Mouse (Mus musculus) liver, postnatal 0 days (tissue): ENCODE measurements at regions not wholly inside any gene's neighbourhood (a gene's known extent, or its start where the extent isn't known, plus 50 kb on each side); places are given as distances from the start of the nearest gene placed in this dataset.

Source experiments
- ATAC-seq: fragments of 200-750 bp; cut with Nextera tagmentation; 2 replicates; pipeline ENCODE4 v1.8.0; 2017; ENCODE audit warnings: mild to moderate bottlenecking, moderate library complexity
- DNase-seq: peaks from one replicate; pipeline ENCODE4 v3.0.0-alpha.2; 2016
- H3K27ac ChIP-seq: fragments of 300-500 bp; sonication (generic); 2 replicates; pipeline ENCODE4 v1.5.1; 2014; ENCODE audit warnings: antibody characterized with exemption, moderate library complexity, mild to moderate bottlenecking, low read depth
- H3K27me3 ChIP-seq: fragments of 300-500 bp; sonication (generic); 2 replicates; pipeline ENCODE4 v1.6.1; 2014; ENCODE audit warnings: low read length, control low read depth, mixed read lengths; ENCODE audit not compliant: insufficient read depth
- H3K36me3 ChIP-seq: fragments of 300-500 bp; sonication (generic); replicated peaks from 2 replicates; pipeline ENCODE4 v1.6.1; 2014; ENCODE audit warnings: mild to moderate bottlenecking, control low read depth, low read length, moderate library complexity, mixed read lengths; ENCODE audit not compliant: insufficient read depth
- H3K4me1 ChIP-seq: fragments of 300-500 bp; sonication (generic); 2 replicates; pipeline ENCODE4 v1.6.1; 2014; ENCODE audit warnings: antibody characterized with exemption, mild to moderate bottlenecking, control low read depth; ENCODE audit not compliant: insufficient read depth
- H3K4me2 ChIP-seq: fragments of 300-500 bp; sonication (generic); 2 replicates; pipeline ENCODE4 v1.6.1; 2014; ENCODE audit warnings: low read depth, mild to moderate bottlenecking, low read length, moderate library complexity, mixed read lengths
- H3K4me3 ChIP-seq: fragments of 300-500 bp; sonication (generic); 2 replicates; pipeline ENCODE4 v1.5.1; 2014; ENCODE audit warnings: low read depth, low read length
- H3K9ac ChIP-seq: fragments of 300-500 bp; sonication (generic); replicated peaks from 2 replicates; pipeline ENCODE4 v1.6.1; 2014; ENCODE audit warnings: mild to moderate bottlenecking, moderate library complexity
- H3K9me3 ChIP-seq: fragments of 300-500 bp; sonication (generic); 2 replicates; pipeline ENCODE4 v1.6.1; 2016; ENCODE audit warnings: mild to moderate bottlenecking, control low read depth, low read length, mixed read lengths
- CTCF ChIP-seq: sonication (generic); IDR thresholded peaks from 2 replicates; pipeline ENCODE4 v1.5.1; 2016; ENCODE audit warnings: antibody characterized with exemption, low read depth
- EP300 ChIP-seq: IDR thresholded peaks from 2 replicates; pipeline ENCODE4 v1.6.1; 2016; ENCODE audit warnings: antibody characterized with exemption, low read depth, mild to moderate bottlenecking
- WGBS: fragments of 180-500 bp; shearing (Covaris S2); extraction: QIAGEN DNeasy Blood & Tissue Kit; methylation state at CpG from one replicate; pipeline ENCODE4 v1.1.7; 2014; ENCODE audit not compliant: insufficient replicate concordance; 5-methylcytosine and 5-hydroxymethylcytosine counted together

DNA sequence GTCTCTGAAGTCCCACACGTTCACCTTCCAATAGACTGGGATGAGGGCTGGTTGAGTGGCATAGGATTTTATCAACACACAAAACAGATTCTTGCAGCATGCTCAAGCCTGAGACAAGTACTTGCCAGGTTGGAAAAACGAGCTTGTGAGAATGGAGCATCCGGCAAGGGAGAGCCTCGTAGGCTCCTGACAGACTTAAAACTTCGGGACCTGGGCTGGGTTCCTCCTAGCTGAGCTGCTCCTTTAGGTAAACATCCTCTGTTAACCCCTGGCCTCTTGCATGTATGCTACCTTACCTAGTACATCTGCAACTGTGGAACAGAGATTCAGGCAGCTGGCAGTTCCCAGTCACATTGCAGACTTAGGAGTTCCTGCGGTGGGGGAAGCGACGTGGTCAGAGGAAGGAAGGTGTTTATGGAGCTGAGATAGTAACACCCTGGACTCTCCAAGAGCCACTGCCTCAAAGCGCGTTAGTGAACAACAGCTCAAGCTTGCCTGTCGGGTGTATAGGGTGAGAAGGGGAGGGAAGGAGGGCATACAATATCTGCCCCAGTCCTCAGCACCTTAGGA, 83.8 kb downstream of the Pdcl3 start:
- H3K27me3 ChIP-seq, result no peaks in the 10 kb centered on the region
- no peaks in the 10 kb centered on the region for H3K9me3 ChIP-seq
- ATAC-seq (no peak), DNase-seq (no peak)
- TF ChIP-seq CTCF (no peak), EP300 (no peak)
- no peak overlapping the region for H3K4me2 ChIP-seq
- H3K36me3 ChIP-seq, result no peaks in the 10 kb centered on the region
- H3K4me3 ChIP-seq, result no peak overlapping the region
- H3K27ac ChIP-seq, result no peak overlapping the region
- 43% methylated on average over 11 of the region's 11 CpGs for WGBS
- no peak overlapping the region for H3K9ac ChIP-seq
- peaks cover 6% of the 10 kb centered on the region; the same call in 1 of the 2 replicates for H3K4me1 ChIP-seq

DNA sequence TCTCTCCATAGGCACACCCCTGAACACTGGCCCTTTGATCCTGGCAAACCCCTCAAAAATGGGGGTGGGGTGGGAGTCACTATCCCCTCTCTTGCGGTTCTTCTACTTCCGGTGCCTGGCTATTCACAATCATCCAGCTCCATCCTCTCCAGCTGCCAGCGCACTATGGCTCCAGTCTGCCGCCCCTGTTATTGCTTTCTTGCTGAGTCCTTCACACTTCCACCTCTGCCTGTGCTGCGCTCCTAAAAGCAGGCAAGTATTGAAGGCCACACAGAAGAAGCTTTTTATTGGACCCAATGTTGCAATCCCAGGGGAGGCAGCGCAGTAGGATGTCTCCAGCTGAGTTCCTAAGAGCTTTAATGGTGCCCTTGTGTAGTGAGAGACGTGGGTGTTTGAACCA, 84.3 kb downstream of the Pdcl3 start:
- DNase-seq, result no peak
- peaks cover 6% of the 10 kb centered on the region; the same call in 1 of the 2 replicates for H3K4me1 ChIP-seq
- no peak overlapping the region for H3K9ac ChIP-seq
- 65% methylated on average over 7 of the region's 7 CpGs for WGBS
- no peaks in the 10 kb centered on the region for H3K36me3 ChIP-seq
- no peak overlapping the region for H3K4me2 ChIP-seq
- H3K9me3 ChIP-seq, result no peaks in the 10 kb centered on the region
- ATAC-seq, result no peak
- TF ChIP-seq CTCF (no peak), EP300 (no peak)
- no peak overlapping the region for H3K4me3 ChIP-seq
- no peaks in the 10 kb centered on the region for H3K27me3 ChIP-seq
- H3K27ac ChIP-seq, result no peak overlapping the region

DNA sequence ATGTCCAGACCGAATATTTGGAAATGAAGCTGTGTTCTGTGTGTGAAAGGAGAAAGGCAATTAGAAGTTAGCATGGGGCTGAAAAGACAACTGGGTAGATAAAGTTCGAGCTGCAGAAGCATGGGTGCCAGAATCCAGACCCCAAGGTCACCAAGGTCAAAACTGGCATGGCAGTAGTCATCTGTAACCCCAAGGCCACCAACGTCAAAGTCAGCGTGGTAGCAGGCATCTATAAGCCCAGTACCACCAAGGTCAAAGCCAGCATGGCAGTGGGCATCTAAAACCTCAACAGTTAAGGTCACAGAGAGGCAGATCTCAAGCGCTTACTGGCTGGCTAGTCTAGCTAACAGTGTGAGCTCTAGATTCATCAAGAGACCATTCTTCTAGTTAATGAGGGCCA, 90.6 kb downstream of the Pdcl3 start:
- TF ChIP-seq CTCF (no peak), EP300 (no peak)
- H3K36me3 ChIP-seq, result no peaks in the 10 kb centered on the region
- 74% methylated on average over 5 of the region's 5 CpGs for WGBS
- no peak for DNase-seq
- ATAC-seq, result no peak
- H3K4me2 ChIP-seq, result no peak overlapping the region
- H3K4me3 ChIP-seq, result no peak overlapping the region
- no peaks in the 10 kb centered on the region for H3K9me3 ChIP-seq
- no peak overlapping the region for H3K9ac ChIP-seq
- H3K27me3 ChIP-seq, result no peaks in the 10 kb centered on the region
- H3K4me1 ChIP-seq, result no peaks in the 10 kb centered on the region
- H3K27ac ChIP-seq, result no peak overlapping the region

DNA sequence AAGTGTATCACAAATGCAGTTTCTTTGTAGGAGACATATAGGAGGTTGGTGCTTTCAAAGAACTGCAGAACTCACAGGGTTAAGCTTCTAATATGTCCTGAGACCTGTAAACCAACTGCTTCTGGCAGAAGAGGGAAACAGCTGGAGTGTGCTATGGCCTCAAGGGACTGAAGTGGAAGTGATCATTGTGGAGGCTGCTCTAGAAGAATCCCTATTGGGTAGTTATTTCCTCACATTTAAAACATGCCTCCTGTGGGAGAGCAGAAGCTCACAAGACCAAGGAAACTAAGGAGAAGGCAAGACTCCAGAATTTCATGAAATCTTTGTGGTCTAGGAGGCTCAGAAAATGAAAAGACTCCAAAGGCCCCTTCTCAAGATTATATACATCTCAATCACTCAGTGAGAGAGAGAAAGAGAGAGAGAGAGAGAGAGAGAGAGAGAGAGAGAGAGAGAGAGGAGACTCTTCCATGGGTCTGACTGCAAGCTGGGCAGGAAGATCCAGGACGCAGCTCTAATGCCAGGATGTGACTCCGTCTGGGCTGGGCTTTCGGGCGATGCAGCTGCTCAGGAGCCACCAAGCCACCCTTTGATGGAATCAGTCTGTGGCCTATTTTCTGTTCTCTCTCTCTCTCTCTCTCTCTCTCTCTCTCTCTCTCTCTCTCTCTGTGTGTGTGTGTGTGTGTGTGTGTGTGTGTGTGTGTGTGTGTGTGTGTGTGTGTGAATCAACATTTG, 93.3 kb downstream of the Pdcl3 start:
- H3K27me3 ChIP-seq, result no peaks in the 10 kb centered on the region
- H3K36me3 ChIP-seq, result no peaks in the 10 kb centered on the region
- H3K4me2 ChIP-seq, result no peak overlapping the region
- no peak overlapping the region for H3K4me3 ChIP-seq
- no peaks in the 10 kb centered on the region for H3K9me3 ChIP-seq
- H3K9ac ChIP-seq, result no peak overlapping the region
- DNase-seq, result no peak
- no peaks in the 10 kb centered on the region for H3K4me1 ChIP-seq
- ATAC-seq, result no peak
- no peak overlapping the region for H3K27ac ChIP-seq
- 72% methylated on average over 4 of the region's 4 CpGs for WGBS
- no peak for TF ChIP-seq EP300
- TF ChIP-seq CTCF, result no peak

DNA sequence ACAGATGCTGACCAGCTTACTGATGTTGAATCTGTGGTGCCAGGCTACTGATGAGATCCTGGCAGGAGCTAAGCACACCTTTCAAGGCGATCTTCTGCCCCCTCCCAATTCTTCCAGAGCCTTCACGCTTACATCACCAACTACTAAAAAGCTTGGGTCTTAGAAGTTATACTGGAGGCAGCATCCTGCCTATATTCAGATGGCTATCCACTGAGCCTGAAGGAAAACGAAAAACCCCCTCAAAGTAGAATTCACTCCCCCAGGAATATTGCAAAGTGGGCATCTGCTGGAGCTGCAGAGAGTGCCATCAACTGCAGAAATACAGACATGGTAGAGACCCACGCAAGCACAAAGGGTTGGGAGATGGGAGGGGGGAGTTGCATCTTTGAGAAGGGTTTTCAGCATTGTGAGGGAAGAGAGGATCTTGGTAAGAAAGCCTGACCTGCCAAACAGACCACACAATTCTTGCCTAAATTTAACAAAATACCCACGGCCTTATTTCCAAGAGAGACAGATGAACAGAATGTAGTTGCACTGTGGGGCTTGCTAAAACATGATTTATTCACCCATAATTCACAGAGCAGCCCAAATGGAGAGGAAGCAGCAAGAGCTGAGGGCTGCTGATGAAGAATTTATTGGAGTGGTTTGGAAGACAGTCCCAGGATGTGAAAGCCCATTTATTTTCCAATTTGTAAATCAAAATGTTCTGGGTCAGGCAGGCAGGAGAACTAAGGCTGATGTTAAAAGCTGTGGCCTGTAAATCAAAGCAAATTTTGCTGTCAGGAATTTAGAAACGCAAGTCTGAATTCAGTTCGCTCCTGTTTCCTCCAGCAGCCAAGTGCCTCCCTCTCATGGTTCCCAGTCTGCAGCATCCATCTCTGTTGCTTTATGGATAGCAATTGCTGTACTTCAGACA, 98.8 kb downstream of the Pdcl3 start:
- Histone ChIP-seq H3K36me3 (no peaks in the 10 kb centered on the region), H3K4me1 (peaks cover 3% of the 10 kb centered on the region; the same call in 1 of the 2 replicates), H3K9ac (no peak overlapping the region), H3K4me3 (no peak overlapping the region), H3K27me3 (no peaks in the 10 kb centered on the region), H3K27ac (no peak overlapping the region), H3K4me2 (no peak overlapping the region), H3K9me3 (peaks cover 4% of the 10 kb centered on the region; the same call in 1 of the 2 replicates)
- WGBS, result 78% methylated on average over 7 of the region's 7 CpGs
- TF ChIP-seq CTCF, result no peak
- TF ChIP-seq EP300, result no peak
- ATAC-seq (no peak), DNase-seq (no peak)

DNA sequence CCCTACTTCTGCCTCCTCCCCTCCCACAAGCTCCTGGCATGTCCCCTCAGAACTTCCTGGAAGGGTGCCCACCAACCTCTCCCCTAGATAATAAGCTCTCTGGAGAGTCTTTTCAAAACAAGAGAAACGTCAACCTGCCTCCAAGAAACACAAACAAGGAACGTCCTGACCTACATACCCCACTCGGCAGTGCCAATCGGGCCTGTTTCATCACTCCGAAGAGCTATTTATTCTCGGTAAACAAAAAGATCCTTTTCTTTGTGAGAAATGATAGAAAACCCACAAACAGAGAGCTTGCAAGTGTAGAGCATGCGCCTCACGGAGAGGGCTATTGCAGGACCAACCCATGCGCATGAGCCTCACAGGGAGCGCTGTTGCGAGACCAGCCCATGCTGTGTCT, 100.9 kb downstream of the Pdcl3 start:
- no peaks in the 10 kb centered on the region for H3K36me3 ChIP-seq
- H3K27me3 ChIP-seq, result no peaks in the 10 kb centered on the region
- no peak overlapping the region for H3K4me2 ChIP-seq
- H3K4me1 ChIP-seq, result peaks cover 5% of the 10 kb centered on the region
- peaks cover 4% of the 10 kb centered on the region; the same call in 1 of the 2 replicates for H3K9me3 ChIP-seq
- no peak for DNase-seq
- no peak overlapping the region for H3K27ac ChIP-seq
- no peak overlapping the region for H3K4me3 ChIP-seq
- peak; percentile 59; the same call in 1 of the 2 replicates for ATAC-seq
- no peak for TF ChIP-seq CTCF
- TF ChIP-seq EP300, result peak; percentile 19; the same call in 1 of the 2 replicates
- H3K9ac ChIP-seq, result no peak overlapping the region
- 69% methylated on average over 11 of the region's 11 CpGs for WGBS
